Mouse (Mus musculus) bone marrow, adult 2 months (tissue): ENCODE results near the gene Sox21.

ENCODE experiments used
- CTCF ChIP-seq: fragments of 200-500 bp; IDR thresholded peaks from 2 replicates; pipeline ENCODE4 v1.5.1; 2011; ENCODE audit warnings: low read length, control low read depth; ENCODE audit not compliant: control insufficient read depth, insufficient read depth
- POLR2A ChIP-seq: fragments of 200-500 bp; IDR thresholded peaks from 2 replicates; pipeline ENCODE4 v1.6.1; 2011; ENCODE audit warnings: low read depth, mild to moderate bottlenecking, control low read depth, low read length, borderline replicate concordance; ENCODE audit not compliant: control insufficient read depth

GRCm38 (mm10) chr14:118236886-118237289 lies at the start of gene Sox21:
- no peak for TF ChIP-seq CTCF
- no peak for TF ChIP-seq POLR2A
